Mouse (Mus musculus) limb, embryonic 13.5 days (tissue): ENCODE measurements around the gene Nek2. TPM values are rescaled to one million over a fixed set of nuclear protein-coding genes. Genes with fewer than 3 reads are reported as not detected.

Experiments used
- ATAC-seq: fragments of 200-750 bp; cut with Nextera tagmentation; 2 replicates; pipeline ENCODE4 v1.8.0; 2017; ENCODE audit warnings: low read depth, moderate number of reproducible peaks, moderate TSS enrichment; ENCODE audit not compliant: low FRiP score
- H3K27ac ChIP-seq: fragments of 300-500 bp; sonication (generic); 2 replicates; pipeline ENCODE4 v1.5.1; 2015; ENCODE audit warnings: inconsistent platforms, mild to moderate bottlenecking, moderate library complexity
- H3K27me3 ChIP-seq: fragments of 300-500 bp; sonication (generic); 2 replicates; pipeline ENCODE4 v1.6.1; 2015; ENCODE audit warnings: mild to moderate bottlenecking, inconsistent platforms
- H3K36me3 ChIP-seq: fragments of 300-500 bp; sonication (generic); 2 replicates; pipeline ENCODE4 v1.6.1; 2015; ENCODE audit warnings: inconsistent platforms, mild to moderate bottlenecking, moderate library complexity
- H3K4me1 ChIP-seq: fragments of 300-500 bp; sonication (generic); 2 replicates; pipeline ENCODE4 v1.6.1; 2015; ENCODE audit warnings: inconsistent platforms
- H3K4me2 ChIP-seq: fragments of 300-500 bp; sonication (generic); replicated peaks from 2 replicates; pipeline ENCODE4 v1.6.1; 2015; ENCODE audit warnings: inconsistent platforms, mild to moderate bottlenecking, moderate library complexity
- H3K4me3 ChIP-seq: fragments of 300-500 bp; sonication (generic); 2 replicates; pipeline ENCODE4 v1.5.1; 2015; ENCODE audit warnings: moderate library complexity, mild to moderate bottlenecking, inconsistent platforms
- H3K9ac ChIP-seq: fragments of 300-500 bp; sonication (generic); 2 replicates; pipeline ENCODE4 v1.6.1; 2015; ENCODE audit warnings: mild to moderate bottlenecking, inconsistent platforms
- H3K9me3 ChIP-seq: fragments of 300-500 bp; sonication (generic); 2 replicates; pipeline ENCODE4 v1.6.1; 2016; ENCODE audit warnings: inconsistent platforms
- WGBS: fragments of 180-500 bp; shearing (Covaris S2); methylation state at CpG from one replicate; pipeline ENCODE4 v1.1.7; 2015; 5-methylcytosine and 5-hydroxymethylcytosine counted together
- polyA plus RNA-seq: library from polyadenylated mRNA; unstranded; fragments of >200 nt; fragmentation: Nextera tagmentation; extraction: Ambion mirVana; gene quantifications from 2 replicates; pipeline ENCODE4 v1.2.1, GENCODE M21; 2015

Gene Nek2
- polyA plus RNA-seq, 1 experiment from 2014 or later: 28.4 TPM

DNA sequence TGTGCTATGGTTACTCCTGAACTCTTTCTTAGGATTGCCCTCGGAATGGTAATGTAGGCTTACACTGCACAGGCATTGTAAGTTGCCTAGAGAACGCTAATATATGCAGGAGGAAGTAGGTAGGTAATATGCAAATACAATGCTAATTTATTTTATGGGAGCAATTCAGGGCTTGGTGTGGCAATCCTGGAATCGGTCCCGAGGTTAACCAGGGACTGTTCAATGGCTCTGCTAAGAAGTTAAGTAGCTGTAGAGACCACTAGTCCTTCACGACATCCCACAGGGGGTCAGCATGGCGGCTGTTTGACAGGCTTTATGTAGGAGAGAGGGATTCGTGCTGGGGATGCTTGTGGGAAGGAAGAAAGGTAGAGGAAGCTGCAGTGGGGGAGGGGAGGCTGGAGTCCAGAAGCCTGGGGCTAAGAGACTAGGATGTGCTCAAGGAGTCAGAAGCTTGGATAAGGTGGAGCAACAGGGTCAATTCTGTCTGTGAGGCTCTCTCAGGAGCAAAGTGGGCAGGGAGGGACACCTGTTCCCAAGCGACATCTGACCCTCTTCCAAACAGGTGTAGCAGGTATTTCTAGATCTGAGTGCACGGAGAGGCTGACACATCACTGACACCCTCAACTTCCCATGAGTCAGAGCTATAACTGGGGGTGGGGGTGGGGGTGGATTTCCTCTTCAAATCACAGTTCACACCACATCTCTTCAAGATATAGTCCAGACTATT, 19.0 kb upstream of the Nek2 start:
- 56% methylated on average over 9 of the region's 9 CpGs for WGBS
- H3K4me1 ChIP-seq: no peaks in the 10 kb centered on the region
- peaks cover 5% of the 10 kb centered on the region; the same call in 1 of the 2 replicates for H3K9me3 ChIP-seq
- no peak overlapping the region for H3K4me3 ChIP-seq
- H3K36me3 ChIP-seq: no peaks in the 10 kb centered on the region
- H3K9ac ChIP-seq: no peak overlapping the region
- H3K27me3 ChIP-seq: no peaks in the 10 kb centered on the region
- no peak for ATAC-seq
- H3K27ac ChIP-seq: no peak overlapping the region
- H3K4me2 ChIP-seq: no peak overlapping the region

GRCm38 (mm10) chr1:191802820-191803655, 18.2 kb upstream of the Nek2 start:
- no peak overlapping the region for H3K27ac ChIP-seq

GRCm38 (mm10) chr1:191804747-191805146, 16.5 kb upstream of the Nek2 start:
- no peaks in the 10 kb centered on the region for H3K27me3 ChIP-seq

More at GRCm38 (mm10) chr1:191802820-191803655, 18.2 kb upstream of the Nek2 start:
- Histone ChIP-seq H3K27me3 (no peaks in the 10 kb centered on the region), H3K4me1 (no peaks in the 10 kb centered on the region), H3K9ac (no peak overlapping the region), H3K4me2 (no peak overlapping the region), H3K36me3 (no peaks in the 10 kb centered on the region), H3K4me3 (no peak overlapping the region), H3K9me3 (peaks cover 5% of the 10 kb centered on the region; the same call in 1 of the 2 replicates)
- 63% methylated on average over 10 of the region's 10 CpGs for WGBS
- ATAC-seq: no peak

DNA sequence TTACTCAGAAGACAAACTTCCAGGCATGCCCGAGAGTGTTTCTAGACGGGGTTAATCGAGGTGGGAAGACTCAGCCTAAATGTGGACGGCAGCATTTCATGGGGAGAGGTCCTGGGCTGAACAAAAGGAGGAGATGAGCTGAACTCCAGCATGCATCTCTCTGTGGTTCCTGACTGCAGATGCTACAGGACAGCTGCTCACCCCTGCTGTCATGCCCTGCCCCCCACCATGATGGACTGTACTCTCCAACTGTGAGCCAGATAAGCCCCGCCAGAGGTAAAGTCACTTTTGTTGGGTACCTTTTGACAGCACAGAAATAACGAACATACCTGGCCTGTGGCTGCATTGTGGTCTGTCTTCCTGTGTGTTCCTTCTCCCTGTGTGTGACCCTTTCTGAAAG, 15.5 kb upstream of the Nek2 start:
- Histone ChIP-seq H3K9ac (no peak overlapping the region), H3K36me3 (no peaks in the 10 kb centered on the region), H3K9me3 (peaks cover 5% of the 10 kb centered on the region; the same call in 1 of the 2 replicates), H3K27ac (no peak overlapping the region), H3K4me3 (no peak overlapping the region), H3K27me3 (no peaks in the 10 kb centered on the region), H3K4me1 (no peaks in the 10 kb centered on the region), H3K4me2 (no peak overlapping the region)
- WGBS: 72% methylated on average over 6 of the region's 6 CpGs
- no peak for ATAC-seq

More at GRCm38 (mm10) chr1:191804747-191805146, 16.5 kb upstream of the Nek2 start:
- Histone ChIP-seq H3K27ac (no peak overlapping the region), H3K36me3 (no peaks in the 10 kb centered on the region), H3K4me3 (no peak overlapping the region), H3K9ac (no peak overlapping the region), H3K4me2 (no peak overlapping the region), H3K9me3 (peaks cover 5% of the 10 kb centered on the region; the same call in 1 of the 2 replicates), H3K4me1 (no peaks in the 10 kb centered on the region)
- WGBS: 37% methylated on average over 5 of the region's 5 CpGs
- ATAC-seq: no peak

GRCm38 (mm10) chr1:191806740-191807139, 14.5 kb upstream of the Nek2 start:
- WGBS: 93% methylated on average over 4 of the region's 4 CpGs
- H3K9me3 ChIP-seq: peaks cover 5% of the 10 kb centered on the region; the same call in 1 of the 2 replicates

DNA sequence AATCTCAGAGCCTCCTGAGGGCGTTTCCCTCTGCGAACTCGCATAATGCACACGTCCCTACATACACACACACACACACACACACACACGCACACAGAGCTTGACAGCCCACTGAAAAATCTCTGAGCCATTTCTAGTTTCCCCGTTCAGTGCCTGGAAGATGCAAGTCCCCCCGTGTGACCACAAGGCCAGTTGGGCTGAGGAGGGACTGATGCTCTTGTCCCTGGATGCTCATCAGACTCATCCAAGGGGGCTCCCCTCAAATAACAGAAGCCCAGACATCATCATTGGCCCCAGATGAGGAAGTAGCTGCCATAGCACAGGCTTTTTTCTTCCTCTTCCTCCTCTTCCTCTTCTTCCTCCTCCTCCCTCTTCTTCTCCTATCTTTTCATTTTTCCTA, 13.3 kb upstream of the Nek2 start:
- Histone ChIP-seq H3K4me1 (no peaks in the 10 kb centered on the region), H3K4me3 (no peak overlapping the region), H3K9ac (no peak overlapping the region), H3K36me3 (no peaks in the 10 kb centered on the region), H3K4me2 (no peak overlapping the region), H3K9me3 (peaks cover 5% of the 10 kb centered on the region; the same call in 1 of the 2 replicates), H3K27me3 (no peaks in the 10 kb centered on the region), H3K27ac (no peak overlapping the region)
- WGBS: 90% methylated on average over 7 of the region's 7 CpGs
- no peak for ATAC-seq

More at GRCm38 (mm10) chr1:191806740-191807139, 14.5 kb upstream of the Nek2 start:
- no peak overlapping the region for H3K9ac ChIP-seq
- no peak for ATAC-seq
- H3K4me2 ChIP-seq: no peak overlapping the region
- no peaks in the 10 kb centered on the region for H3K36me3 ChIP-seq
- H3K27me3 ChIP-seq: no peaks in the 10 kb centered on the region
- no peak overlapping the region for H3K27ac ChIP-seq
- H3K4me1 ChIP-seq: no peaks in the 10 kb centered on the region
- H3K4me3 ChIP-seq: no peak overlapping the region

GRCm38 (mm10) chr1:191808688-191809223, 12.5 kb upstream of the Nek2 start:
- no peak overlapping the region for H3K4me3 ChIP-seq
- peaks cover 5% of the 10 kb centered on the region; the same call in 1 of the 2 replicates for H3K9me3 ChIP-seq
- H3K36me3 ChIP-seq: no peaks in the 10 kb centered on the region
- no peaks in the 10 kb centered on the region for H3K27me3 ChIP-seq
- H3K9ac ChIP-seq: no peak overlapping the region
- 79% methylated on average over 12 of the region's 12 CpGs for WGBS
- ATAC-seq: no peak
- H3K4me2 ChIP-seq: no peak overlapping the region
- H3K4me1 ChIP-seq: no peaks in the 10 kb centered on the region
- H3K27ac ChIP-seq: no peak overlapping the region

DNA sequence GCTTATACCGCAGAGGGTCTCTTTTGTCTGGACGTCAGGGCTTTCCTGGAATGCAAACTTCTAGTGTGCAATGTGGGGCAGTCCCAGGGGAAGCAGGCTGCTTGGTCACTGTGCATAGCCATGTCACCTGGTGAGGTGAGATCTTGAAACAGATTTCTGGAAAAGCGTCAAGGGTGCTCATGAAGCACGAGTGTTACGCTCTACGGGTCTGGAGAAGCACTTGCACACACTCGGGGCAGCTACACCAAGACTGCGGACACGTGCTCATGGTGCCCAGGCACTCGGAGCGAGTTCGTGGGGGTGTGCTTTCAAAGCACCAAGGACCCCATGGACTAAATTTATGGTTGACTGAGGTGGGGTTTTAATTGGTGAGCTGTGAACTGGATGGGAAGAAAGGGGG, 9.5 kb upstream of the Nek2 start:
- WGBS: 88% methylated on average over 12 of the region's 12 CpGs
- no peaks in the 10 kb centered on the region for H3K36me3 ChIP-seq
- no peaks in the 10 kb centered on the region for H3K4me1 ChIP-seq
- H3K4me3 ChIP-seq: no peak overlapping the region
- H3K9ac ChIP-seq: no peak overlapping the region
- no peak overlapping the region for H3K4me2 ChIP-seq
- no peak overlapping the region for H3K27ac ChIP-seq
- ATAC-seq: no peak
- peaks cover 2% of the 10 kb centered on the region; the same call in 1 of the 2 replicates for H3K9me3 ChIP-seq
- no peaks in the 10 kb centered on the region for H3K27me3 ChIP-seq

DNA sequence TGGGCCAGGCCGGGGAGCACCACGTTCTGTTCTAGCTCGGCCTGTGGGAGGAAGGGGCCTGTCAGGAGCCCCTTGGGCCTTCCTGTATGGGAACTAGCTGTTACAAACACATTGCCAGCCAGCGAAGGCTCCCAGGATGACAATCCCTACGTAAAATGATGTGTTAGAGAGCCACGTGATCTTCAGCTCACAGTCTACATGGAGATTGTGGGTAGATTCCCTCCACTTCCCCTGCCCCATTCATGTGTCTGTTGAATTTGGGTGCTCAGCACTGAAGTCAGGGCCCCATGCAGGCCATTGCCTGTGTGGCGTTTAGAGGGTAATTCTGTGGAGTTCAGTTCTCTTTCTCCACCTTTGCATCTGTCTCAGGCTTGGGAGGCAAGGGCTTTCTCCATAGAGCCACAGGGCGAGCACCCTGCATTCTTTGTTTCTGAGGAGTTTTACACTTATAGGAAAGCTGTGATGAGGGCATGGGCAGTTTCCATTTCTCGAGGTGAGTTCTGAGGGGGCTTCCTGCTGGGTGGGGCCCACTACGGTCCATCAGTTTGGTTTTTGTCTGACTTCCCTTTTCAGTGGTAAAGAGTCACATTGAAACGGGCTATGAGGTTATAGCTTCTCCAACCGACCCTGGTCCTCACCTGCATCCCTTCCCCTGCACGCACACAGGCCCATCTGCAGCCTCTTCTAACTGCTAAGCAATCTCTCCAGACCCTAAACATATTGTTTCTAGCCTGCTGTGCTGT, 8.1 kb upstream of the Nek2 start:
- H3K4me2 ChIP-seq: no peak overlapping the region
- no peak overlapping the region for H3K4me3 ChIP-seq
- no peaks in the 10 kb centered on the region for H3K36me3 ChIP-seq
- H3K27me3 ChIP-seq: no peaks in the 10 kb centered on the region
- no peak for ATAC-seq
- no peaks in the 10 kb centered on the region for H3K9me3 ChIP-seq
- H3K9ac ChIP-seq: no peak overlapping the region
- no peak overlapping the region for H3K27ac ChIP-seq
- 79% methylated on average over 13 of the region's 13 CpGs for WGBS
- H3K4me1 ChIP-seq: peaks cover 2% of the 10 kb centered on the region; the same call in 1 of the 2 replicates

DNA sequence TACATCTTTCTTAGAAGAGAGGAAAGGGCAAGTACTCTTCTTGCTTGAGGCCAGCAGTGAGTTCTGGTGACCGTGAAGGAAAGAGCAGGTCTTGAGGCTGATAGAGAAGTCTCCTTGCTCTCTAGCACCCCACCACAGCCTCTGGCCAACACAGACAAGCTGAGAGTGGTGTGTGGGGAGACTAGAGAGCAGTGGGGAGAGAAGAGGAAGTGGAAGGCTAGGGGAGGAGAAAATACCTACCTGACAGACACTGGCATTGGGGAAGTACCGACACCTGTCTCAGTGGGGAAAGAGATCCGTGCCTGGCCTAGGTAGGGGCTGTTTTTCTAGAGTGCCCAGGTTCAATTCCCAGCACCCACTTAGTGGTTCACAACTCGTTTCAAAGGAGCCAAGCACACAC, 7.0 kb upstream of the Nek2 start:
- Histone ChIP-seq H3K4me2 (no peak overlapping the region), H3K9me3 (no peaks in the 10 kb centered on the region), H3K4me1 (peaks cover 2% of the 10 kb centered on the region; the same call in 1 of the 2 replicates), H3K27me3 (no peaks in the 10 kb centered on the region), H3K4me3 (no peak overlapping the region), H3K9ac (no peak overlapping the region), H3K27ac (no peak overlapping the region), H3K36me3 (no peaks in the 10 kb centered on the region)
- ATAC-seq: no peak
- WGBS: 72% methylated on average over 4 of the region's 4 CpGs

DNA sequence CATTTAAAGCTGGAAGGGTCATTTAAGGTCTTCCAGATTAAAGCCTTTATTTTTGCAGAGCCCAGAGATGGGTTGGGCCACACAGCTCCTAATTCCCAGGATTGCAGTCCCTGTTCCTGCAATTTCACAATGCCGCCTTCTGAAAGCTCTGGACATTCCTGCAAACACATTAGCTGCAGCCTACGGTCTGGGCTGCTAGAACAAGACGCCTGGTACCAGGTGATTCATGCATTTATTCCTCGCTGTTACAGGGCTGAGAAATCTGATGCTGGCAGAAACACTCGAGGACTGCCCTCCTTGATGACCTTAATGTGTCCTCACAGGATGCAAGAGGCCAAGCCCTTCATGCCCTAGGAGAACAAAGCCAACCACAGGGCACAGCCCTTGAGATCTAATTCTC, 6.3 kb upstream of the Nek2 start:
- Histone ChIP-seq H3K27me3 (no peaks in the 10 kb centered on the region), H3K4me3 (no peak overlapping the region), H3K4me1 (peaks cover 2% of the 10 kb centered on the region; the same call in 1 of the 2 replicates), H3K27ac (no peak overlapping the region), H3K4me2 (no peak overlapping the region), H3K36me3 (no peaks in the 10 kb centered on the region), H3K9ac (no peak overlapping the region), H3K9me3 (no peaks in the 10 kb centered on the region)
- ATAC-seq: no peak
- 23% methylated on average over 5 of the region's 5 CpGs for WGBS
